In the genomic region with DNA sequence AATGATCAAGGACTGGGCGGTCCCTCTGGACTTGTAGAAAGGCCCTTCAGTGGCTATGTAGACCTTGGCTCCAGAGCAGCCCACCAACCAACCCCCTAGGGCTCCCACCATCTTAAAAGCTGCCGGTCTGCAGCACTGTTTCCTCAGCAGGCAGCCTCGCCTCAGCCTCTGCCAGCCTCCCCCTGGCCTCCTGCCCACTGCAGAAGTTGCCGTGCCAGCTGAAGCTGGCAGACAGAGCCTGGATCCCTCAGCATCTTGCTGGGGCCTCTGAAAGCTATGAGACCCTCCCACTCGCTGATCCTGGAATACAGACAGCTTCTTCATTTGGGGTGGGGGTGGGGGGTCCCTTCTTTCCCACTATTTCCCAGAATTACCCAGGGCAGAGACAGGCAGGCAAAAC, we compare ENCODE assay signal across 11 mouse cellular contexts. TPM values are rescaled to one million over a fixed set of nuclear protein-coding genes. Genes with fewer than 3 reads are reported as not detected.
DNase-seq lines count a peak whose midpoint lies in the region; ATAC-seq and TF ChIP-seq lines count a peak whose summit lies in the region.
"Had no signal": no experiment of that assay in that cellular context is flagged by ENCODE, and none has a peak within 500 bp of the region (broad histone marks: within the 10 kb centered on the region; RNA-seq: fewer than 3 reads in every experiment).

No protein-coding gene starts in this region.

- no peak for TF ChIP-seq EP300 in liver, postnatal 0 days (IDR thresholded peaks at IDR 0.05; ENCODE audit: low read depth)

- no peaks in the 10 kb centered on the region for H3K9me3 ChIP-seq in liver, postnatal 0 days (ENCODE audit: low read length)

- no peak overlapping the region for H3K4me2 ChIP-seq in liver, postnatal 0 days (ENCODE audit: low read depth, low read length)

- no peaks in the 10 kb centered on the region for H3K36me3 ChIP-seq in liver, postnatal 0 days (replicated peaks; ENCODE audit: insufficient read depth, low read length)

- peak; percentile 40 for DNase-seq in gastrocnemius, postnatal 10 days
- DNase-seq in gastrocnemius, adult 8-10 months (ENCODE audit: low spot score in 2 of 2): no peak
- DNase-seq in cerebellum, adult 11 months: peak; percentile 82
- peak; percentile 40 to 63 for DNase-seq in frontal cortex, postnatal 14 days (ENCODE audit: low spot score in 2 of 2)
- peak; percentile 88 for DNase-seq in left cerebral cortex, postnatal 4 days
- DNase-seq in liver, postnatal 0 days: no peak
- DNase-seq: kidney, postnatal 4 days had no signal

- no peaks in the 10 kb centered on the region for H3K4me1 ChIP-seq in liver, postnatal 0 days (ENCODE audit: insufficient read depth)

- intact Hi-C loops in left cerebral cortex, postnatal 4 days (cut with DNase I): no loop called here

- H3K27me3 ChIP-seq in liver, postnatal 0 days (ENCODE audit: insufficient read depth, low read length): peaks cover 1% of the 10 kb centered on the region; the same call in 1 of the 2 replicates

- 69% methylated on average over 5 of the region's 5 CpGs for WGBS in liver, postnatal 0 days (ENCODE audit: insufficient replicate concordance)

- no peak for TF ChIP-seq CTCF in liver, postnatal 0 days (IDR thresholded peaks at IDR 0.05; ENCODE audit: low read depth)

- ATAC-seq in liver, postnatal 0 days: no peak
- ATAC-seq in monocyte, adult 5-6 weeks (replicated peaks; ENCODE audit: insufficient number of reproducible peaks, low FRiP score, low TSS enrichment, poor library complexity, severe bottlenecking): no peak
- no peak for ATAC-seq in CD4-positive, CD25-positive, alpha-beta regulatory T cell, adult 4 months

- no peak overlapping the region for H3K9ac ChIP-seq in liver, postnatal 0 days (replicated peaks)
- H3K9ac ChIP-seq: liver, embryonic 14.5 days had no signal

- H3K4me3 ChIP-seq in liver, postnatal 0 days (ENCODE audit: low read depth, low read length): no peak overlapping the region

- no peak overlapping the region for H3K27ac ChIP-seq in liver, postnatal 0 days (ENCODE audit: low read depth)
- H3K27ac ChIP-seq: liver, embryonic 14.5 days had no signal

RNA-seq across cellular contexts. Expression of a gene that starts 6.3 kb away (rescaled TPM):
- total RNA-seq in gastrocnemius, postnatal 10 days (2021): under 1 TPM; 0.09 to 0.11 TPM
- total RNA-seq in gastrocnemius, adult 8-10 months (2022): not detected
- 10 to 100 TPM; 87.6 to 91.5 TPM for total RNA-seq in left cerebral cortex, postnatal 4 days (2021)
- polyA plus RNA-seq in liver, postnatal 0 days (2015; fragmentation: Nextera tagmentation; extraction: Ambion mirVana): not detected in 2 replicates
- total RNA-seq in monocyte, adult 5-6 weeks (2017): not detected in 3 replicates
- polyA plus RNA-seq in CD4-positive, CD25-positive, alpha-beta regulatory T cell, adult 4 months (2017; shearing (Covaris generic)): not detected

RNA-seq across cellular contexts. Expression of a gene that starts 34.7 kb away (rescaled TPM):
- total RNA-seq in gastrocnemius, postnatal 10 days (2021): 100 to 1,000 TPM; 812 to 961 TPM
- 100 to 1,000 TPM; 825 to 986 (median 954) TPM for total RNA-seq in gastrocnemius, adult 8-10 months (2022)
- 100 to 1,000 TPM; 359 to 370 TPM for total RNA-seq in left cerebral cortex, postnatal 4 days (2021)
- polyA plus RNA-seq in liver, postnatal 0 days (2015; fragmentation: Nextera tagmentation; extraction: Ambion mirVana): 296 and 319 TPM in 2 replicates
- total RNA-seq in monocyte, adult 5-6 weeks (2017): 86.0 to 121 TPM (median 119 TPM) in 3 replicates
- polyA plus RNA-seq in CD4-positive, CD25-positive, alpha-beta regulatory T cell, adult 4 months (2017; shearing (Covaris generic)): 100 to 1,000 TPM; 657 to 753 TPM

RNA-seq across cellular contexts. Expression of a gene that starts 34.8 kb away (rescaled TPM):
- not detected for total RNA-seq in gastrocnemius, postnatal 10 days (2021)
- not detected for total RNA-seq in gastrocnemius, adult 8-10 months (2022)
- total RNA-seq in left cerebral cortex, postnatal 4 days (2021): not detected
- 0.46 and 0.49 TPM in 2 replicates for polyA plus RNA-seq in liver, postnatal 0 days (2015; fragmentation: Nextera tagmentation; extraction: Ambion mirVana)
- 1.5 TPM in 1 of 3 replicates, not detected in the others for total RNA-seq in monocyte, adult 5-6 weeks (2017)
- 1 to 10 TPM in 1 of 2 experiments, under 1 TPM in 1; 0.61 to 1.1 TPM for polyA plus RNA-seq in CD4-positive, CD25-positive, alpha-beta regulatory T cell, adult 4 months (2017; shearing (Covaris generic))
- total RNA-seq: heart, postnatal 10 days had no signal

Comparison
In these comparisons a context has a peak if more than half of its experiments do, and no peak if none do; other contexts are left out.
1. DNase-seq: peak in gastrocnemius, postnatal 10 days (single experiment), cerebellum, adult 11 months (single experiment), frontal cortex, postnatal 14 days (2 of 2) and left cerebral cortex, postnatal 4 days (single experiment); none in gastrocnemius, adult 8-10 months (0 of 2) and liver, postnatal 0 days (single experiment).
2. RNA of a gene that starts 6.3 kb away (total RNA-seq): 87.6 to 91.5 TPM in left cerebral cortex, postnatal 4 days; 0.09 to 0.11 TPM in gastrocnemius, postnatal 10 days, not detected in gastrocnemius, adult 8-10 months and not detected in monocyte, adult 5-6 weeks; every median in the first group is over 10 times any median in the second.